Mouse (Mus musculus) forebrain, embryonic 16.5 days (tissue): Measurements from ENCODE around the gene Olfr569. TPM values are rescaled to one million over a fixed set of nuclear protein-coding genes. Genes with fewer than 3 reads are reported as not detected.

Experiments used
- ATAC-seq: fragments of 200-750 bp; cut with Nextera tagmentation; 2 replicates; pipeline ENCODE4 v1.8.0; 2017; ENCODE audit warnings: mild to moderate bottlenecking, moderate library complexity
- H3K27ac ChIP-seq: fragments of 300-500 bp; sonication (generic); 2 replicates; pipeline ENCODE4 v1.5.1; 2014; ENCODE audit warnings: low read length, control low read depth
- H3K27me3 ChIP-seq: fragments of 300-500 bp; sonication (generic); replicated peaks from 2 replicates; pipeline ENCODE4 v1.6.1; 2014; ENCODE audit warnings: low read length; ENCODE audit not compliant: control insufficient read depth, insufficient read depth
- H3K36me3 ChIP-seq: fragments of 300-500 bp; sonication (generic); 2 replicates; pipeline ENCODE4 v1.6.1; 2014; ENCODE audit not compliant: control insufficient read depth, insufficient read depth
- H3K4me1 ChIP-seq: fragments of 300-500 bp; sonication (generic); replicated peaks from 2 replicates; pipeline ENCODE4 v1.6.1; 2014; ENCODE audit warnings: low read length; ENCODE audit not compliant: control insufficient read depth, insufficient read depth
- H3K4me2 ChIP-seq: fragments of 300-500 bp; sonication (generic); 2 replicates; pipeline ENCODE4 v1.6.1; 2014; ENCODE audit warnings: mild to moderate bottlenecking, low read length, control low read depth
- H3K4me3 ChIP-seq: fragments of 300-500 bp; sonication (generic); replicated peaks from 2 replicates; pipeline ENCODE4 v1.5.1; 2014; ENCODE audit warnings: mild to moderate bottlenecking, low read length, control low read depth
- H3K9ac ChIP-seq: fragments of 300-500 bp; sonication (generic); replicated peaks from 2 replicates; pipeline ENCODE4 v1.6.1; 2014; ENCODE audit warnings: low read depth, low read length, control low read depth
- H3K9me3 ChIP-seq: fragments of 300-500 bp; sonication (generic); 2 replicates; pipeline ENCODE4 v1.6.1; 2016; ENCODE audit warnings: low read length; ENCODE audit not compliant: control insufficient read depth
- WGBS: fragments of 180-500 bp; shearing (Covaris S2); extraction: QIAGEN DNeasy Blood & Tissue Kit; methylation state at CpG from one replicate; pipeline ENCODE4 v1.1.7; 2014; 5-methylcytosine and 5-hydroxymethylcytosine counted together
- polyA plus RNA-seq: library from polyadenylated mRNA; unstranded; fragments of >200 nt; fragmentation: Nextera tagmentation; extraction: Ambion mirVana; gene quantifications from 2 replicates; pipeline ENCODE4 v1.2.1, GENCODE M21; 2015

Olfr569 gene
- polyA plus RNA-seq: not detected in 2 replicates

GRCm38 (mm10) chr7:102890782-102891181 lies at the start of gene Olfr569:
Gene Olfr569 (minus strand): TSS chr7:102890882.
- no peak within 1 kb of the TSS for H3K27ac ChIP-seq
- no peaks in the 10 kb centered on the region for H3K4me1 ChIP-seq
- 58% methylated on average over 3 of the region's 3 CpGs for WGBS
- H3K27me3 ChIP-seq: no peaks in the 10 kb centered on the region
- no peak for ATAC-seq
- H3K36me3 ChIP-seq: no peaks in the 10 kb centered on the region
- H3K9ac ChIP-seq: no peak within 1 kb of the TSS
- no peak within 1 kb of the TSS for H3K4me2 ChIP-seq
- H3K9me3 ChIP-seq: no peaks in the 10 kb centered on the region
- H3K4me3 ChIP-seq: no peak within 1 kb of the TSS

GRCm38 (mm10) chr7:102927105-102927504 lies 36.4 kb upstream of the Olfr569 start:
- no peaks in the 10 kb centered on the region for H3K27me3 ChIP-seq
- H3K36me3 ChIP-seq: no peaks in the 10 kb centered on the region
- 74% methylated on average over 3 of the region's 3 CpGs for WGBS
- H3K27ac ChIP-seq: no peak overlapping the region
- no peaks in the 10 kb centered on the region for H3K4me1 ChIP-seq
- H3K4me2 ChIP-seq: no peak overlapping the region
- H3K9me3 ChIP-seq: no peaks in the 10 kb centered on the region
- ATAC-seq: no peak
- no peak overlapping the region for H3K9ac ChIP-seq
- H3K4me3 ChIP-seq: no peak overlapping the region

GRCm38 (mm10) chr7:102924109-102924508 lies 33.4 kb upstream of the Olfr569 start, which contains the start of gene Olfr572:
Gene Olfr572 (plus strand): TSS chr7:102924409.
- H3K27ac ChIP-seq: no peak within 1 kb of the TSS
- 76% methylated on average over 1 of the region's 1 CpGs for WGBS
- no peaks in the 10 kb centered on the region for H3K27me3 ChIP-seq
- no peak within 1 kb of the TSS for H3K4me2 ChIP-seq
- no peaks in the 10 kb centered on the region for H3K36me3 ChIP-seq
- no peak within 1 kb of the TSS for H3K9ac ChIP-seq
- ATAC-seq: no peak
- H3K9me3 ChIP-seq: no peaks in the 10 kb centered on the region
- no peak within 1 kb of the TSS for H3K4me3 ChIP-seq
- H3K4me1 ChIP-seq: no peaks in the 10 kb centered on the region

GRCm38 (mm10) chr7:102919632-102920031 lies 28.9 kb upstream of the Olfr569 start:
- WGBS: 19% methylated on average over 1 of the region's 1 CpGs
- H3K9ac ChIP-seq: no peak overlapping the region
- ATAC-seq: peak; percentile 70; the same call in 1 of the 2 replicates
- no peak overlapping the region for H3K27ac ChIP-seq
- no peaks in the 10 kb centered on the region for H3K4me1 ChIP-seq
- H3K27me3 ChIP-seq: no peaks in the 10 kb centered on the region
- no peak overlapping the region for H3K4me3 ChIP-seq
- H3K36me3 ChIP-seq: no peaks in the 10 kb centered on the region
- H3K4me2 ChIP-seq: no peak overlapping the region
- H3K9me3 ChIP-seq: no peaks in the 10 kb centered on the region

GRCm38 (mm10) chr7:102917032-102917875 lies 26.6 kb upstream of the Olfr569 start, which contains the start of gene Olfr571:
Gene Olfr571 (minus strand): TSS chr7:102917536.
- Histone ChIP-seq H3K27me3 (no peaks in the 10 kb centered on the region), H3K9ac (no peak within 1 kb of the TSS), H3K4me1 (no peaks in the 10 kb centered on the region), H3K4me2 (no peak within 1 kb of the TSS), H3K4me3 (no peak within 1 kb of the TSS), H3K27ac (no peak within 1 kb of the TSS), H3K9me3 (no peaks in the 10 kb centered on the region), H3K36me3 (no peaks in the 10 kb centered on the region)
- WGBS: 65% methylated on average over 4 of the region's 4 CpGs
- ATAC-seq: no peak

- H3K4me1 ChIP-seq: no peaks in the 10 kb centered on the region
- no peak overlapping the region for H3K4me3 ChIP-seq
- no peaks in the 10 kb centered on the region for H3K27me3 ChIP-seq
- H3K36me3 ChIP-seq: no peaks in the 10 kb centered on the region
- no peak overlapping the region for H3K27ac ChIP-seq
- 84% methylated on average over 5 of the region's 5 CpGs for WGBS
- H3K9ac ChIP-seq: no peak overlapping the region
- no peak for ATAC-seq
- H3K9me3 ChIP-seq: no peaks in the 10 kb centered on the region
- H3K4me2 ChIP-seq: no peak overlapping the region
Observed at GRCm38 (mm10) chr7:102916405-102916804, 25.7 kb upstream of the Olfr569 start.

- no peaks in the 10 kb centered on the region for H3K27me3 ChIP-seq
- 40% methylated on average over 1 of the region's 1 CpGs for WGBS
- H3K9me3 ChIP-seq: no peaks in the 10 kb centered on the region
- no peaks in the 10 kb centered on the region for H3K4me1 ChIP-seq
- no peaks in the 10 kb centered on the region for H3K36me3 ChIP-seq
- H3K4me3 ChIP-seq: no peak overlapping the region
- no peak overlapping the region for H3K27ac ChIP-seq
- no peak overlapping the region for H3K4me2 ChIP-seq
- no peak overlapping the region for H3K9ac ChIP-seq
- no peak for ATAC-seq
Observed at GRCm38 (mm10) chr7:102915261-102915660, 24.6 kb upstream of the Olfr569 start.

- Histone ChIP-seq H3K9me3 (no peaks in the 10 kb centered on the region), H3K27me3 (no peaks in the 10 kb centered on the region), H3K4me2 (no peak within 1 kb of the TSS), H3K27ac (no peak within 1 kb of the TSS), H3K36me3 (no peaks in the 10 kb centered on the region), H3K4me3 (no peak within 1 kb of the TSS), H3K9ac (no peak within 1 kb of the TSS), H3K4me1 (no peaks in the 10 kb centered on the region)
- no peak for ATAC-seq
Observed at GRCm38 (mm10) chr7:102876822-102877221, 13.9 kb downstream of the Olfr569 start, which contains the start of gene Olfr568. Gene Olfr568 (plus strand): TSS chr7:102877122.

GRCm38 (mm10) chr7:102858665-102859064 lies 32.0 kb downstream of the Olfr569 start, which contains the start of gene Olfr566:
Gene Olfr566 (minus strand): TSS chr7:102858765.
- ATAC-seq: no peak
- no peak within 1 kb of the TSS for H3K9ac ChIP-seq
- H3K27ac ChIP-seq: no peak within 1 kb of the TSS
- no peaks in the 10 kb centered on the region for H3K4me1 ChIP-seq
- no peaks in the 10 kb centered on the region for H3K9me3 ChIP-seq
- 90% methylated on average over 1 of the region's 1 CpGs for WGBS
- no peak within 1 kb of the TSS for H3K4me3 ChIP-seq
- no peaks in the 10 kb centered on the region for H3K27me3 ChIP-seq
- H3K4me2 ChIP-seq: no peak within 1 kb of the TSS
- H3K36me3 ChIP-seq: no peaks in the 10 kb centered on the region
